Mouse (Mus musculus) thymus, adult 2 months (tissue): ENCODE data around the gene Mtf1. TPM values are rescaled to one million over a fixed set of nuclear protein-coding genes. Genes with fewer than 3 reads are reported as not detected.

Experiments
- DNase-seq: peaks from one replicate; pipeline ENCODE4 v3.0.0; 2021
- H3K27ac ChIP-seq: fragments of 200-500 bp; 2 replicates; pipeline ENCODE4 v1.5.1; 2012; ENCODE audit warnings: low read length, control low read depth; ENCODE audit not compliant: control insufficient read depth, insufficient read depth
- H3K27me3 ChIP-seq: fragments of 200-500 bp; 2 replicates; pipeline ENCODE4 v1.6.1; 2012; ENCODE audit warnings: mild to moderate bottlenecking, low read length, moderate library complexity, mixed read lengths; ENCODE audit not compliant: control insufficient read depth, insufficient read depth
- H3K36me3 ChIP-seq: fragments of 200-500 bp; 2 replicates; pipeline ENCODE4 v1.6.1; 2012; ENCODE audit warnings: mild to moderate bottlenecking, low read length, moderate library complexity; ENCODE audit not compliant: control insufficient read depth, insufficient read depth
- H3K4me1 ChIP-seq: fragments of 200-500 bp; replicated peaks from 2 replicates; pipeline ENCODE4 v1.6.1; 2012; ENCODE audit warnings: low read length; ENCODE audit not compliant: control insufficient read depth, insufficient read depth
- H3K4me3 ChIP-seq: fragments of 200-500 bp; 2 replicates; pipeline ENCODE4 v1.5.1; 2012; ENCODE audit warnings: mild to moderate bottlenecking, low read length, control low read depth, moderate library complexity; ENCODE audit not compliant: control insufficient read depth, insufficient read depth
- CTCF ChIP-seq: fragments of 200-500 bp; IDR thresholded peaks from 2 replicates; pipeline ENCODE4 v1.5.1; 2012; ENCODE audit warnings: mild to moderate bottlenecking, control low read depth, low read length, moderate library complexity, borderline replicate concordance; ENCODE audit not compliant: control insufficient read depth, poor library complexity, insufficient read depth; ENCODE audit errors: extremely low read depth
- POLR2A ChIP-seq: fragments of 200-500 bp; IDR thresholded peaks from 2 replicates; pipeline ENCODE4 v1.6.1; 2012; ENCODE audit warnings: mild to moderate bottlenecking, low read length, control low read depth, moderate library complexity; ENCODE audit not compliant: control insufficient read depth, poor library complexity, insufficient read depth; ENCODE audit errors: extremely low read depth
- WGBS: fragments of 180-500 bp; shearing (Covaris S2); methylation state at CpG from one replicate; pipeline ENCODE4 v1.1.7; 2018; 5-methylcytosine and 5-hydroxymethylcytosine counted together
- polyA plus RNA-seq: library from polyadenylated mRNA; depleted of rRNA; stranded (reverse); fragments of >200 nt; gene quantifications from 2 replicates; pipeline ENCODE4 v1.2.3, GENCODE M21; 2012

Mtf1 gene
- polyA plus RNA-seq, 1 experiment = 10.4 TPM

GRCm38 (mm10) chr4:124774429-124774828, 27.5 kb upstream of the Mtf1 start:
- DNase-seq = no peak
- 93% methylated on average over 2 of the region's 2 CpGs for WGBS
- Histone ChIP-seq H3K36me3 (peaks cover 10% of the 10 kb centered on the region), H3K4me3 (no peak overlapping the region), H3K27ac (no peak overlapping the region), H3K4me1 (no peaks in the 10 kb centered on the region), H3K27me3 (no peaks in the 10 kb centered on the region)
- TF ChIP-seq POLR2A = no peak
- no peak for TF ChIP-seq CTCF

GRCm38 (mm10) chr4:124781361-124781760, 20.5 kb upstream of the Mtf1 start:
- Histone ChIP-seq H3K27ac (no peak overlapping the region), H3K4me1 (no peaks in the 10 kb centered on the region), H3K36me3 (peaks cover 61% of the 10 kb centered on the region), H3K4me3 (no peak overlapping the region), H3K27me3 (no peaks in the 10 kb centered on the region)
- DNase-seq = no peak
- 99% methylated on average over 7 of the region's 7 CpGs for WGBS
- TF ChIP-seq CTCF = no peak
- TF ChIP-seq POLR2A = no peak

GRCm38 (mm10) chr4:124782395-124782794, 19.5 kb upstream of the Mtf1 start:
- no peaks in the 10 kb centered on the region for H3K4me1 ChIP-seq
- no peak overlapping the region for H3K27ac ChIP-seq
- H3K27me3 ChIP-seq = no peaks in the 10 kb centered on the region
- 96% methylated on average over 8 of the region's 8 CpGs for WGBS
- DNase-seq = no peak
- H3K4me3 ChIP-seq = no peak overlapping the region
- TF ChIP-seq CTCF (no peak), POLR2A (no peak)
- peaks cover 71% of the 10 kb centered on the region for H3K36me3 ChIP-seq

- H3K27ac ChIP-seq = no peak overlapping the region
- H3K4me1 ChIP-seq = no peaks in the 10 kb centered on the region
- peaks cover 78% of the 10 kb centered on the region for H3K36me3 ChIP-seq
- no peaks in the 10 kb centered on the region for H3K27me3 ChIP-seq
- no peak for DNase-seq
- WGBS = 95% methylated on average over 8 of the region's 8 CpGs
- no peak for TF ChIP-seq POLR2A
- no peak overlapping the region for H3K4me3 ChIP-seq
Measured at GRCm38 (mm10) chr4:124783937-124784336, 18.0 kb upstream of the Mtf1 start.

- Histone ChIP-seq H3K4me1 (no peaks in the 10 kb centered on the region), H3K36me3 (peaks cover 61% of the 10 kb centered on the region), H3K27me3 (no peaks in the 10 kb centered on the region), H3K27ac (no peak overlapping the region), H3K4me3 (no peak overlapping the region)
- TF ChIP-seq CTCF (no peak), POLR2A (no peak)
- DNase-seq = no peak
- WGBS = 87% methylated on average over 4 of the region's 4 CpGs
Measured at GRCm38 (mm10) chr4:124790013-124790412, 11.9 kb upstream of the Mtf1 start.

- 95% methylated on average over 8 of the region's 8 CpGs for WGBS
Measured at GRCm38 (mm10) chr4:124792114-124792513, 9.8 kb upstream of the Mtf1 start.

GRCm38 (mm10) chr4:124796141-124796540, 5.8 kb upstream of the Mtf1 start:
- TF ChIP-seq POLR2A (no peak), CTCF (no peak)
- no peak overlapping the region for H3K4me3 ChIP-seq
- no peak overlapping the region for H3K27ac ChIP-seq
- H3K36me3 ChIP-seq = peaks cover 26% of the 10 kb centered on the region
- DNase-seq = no peak
- no peaks in the 10 kb centered on the region for H3K4me1 ChIP-seq
- H3K27me3 ChIP-seq = no peaks in the 10 kb centered on the region
- 95% methylated on average over 8 of the region's 8 CpGs for WGBS

More at GRCm38 (mm10) chr4:124792114-124792513, 9.8 kb upstream of the Mtf1 start:
- no peaks in the 10 kb centered on the region for H3K4me1 ChIP-seq
- peaks cover 44% of the 10 kb centered on the region for H3K36me3 ChIP-seq
- H3K27ac ChIP-seq = no peak overlapping the region
- no peaks in the 10 kb centered on the region for H3K27me3 ChIP-seq
- TF ChIP-seq POLR2A (no peak), CTCF (no peak)
- H3K4me3 ChIP-seq = no peak overlapping the region
- no peak for DNase-seq
